Mouse (Mus musculus) kidney, adult 2 months (tissue): ENCODE data around the gene Vipas39.

Experiments
- CTCF ChIP-seq: fragments of 200-500 bp; conservative IDR thresholded peaks from 2 replicates; pipeline ENCODE4 v1.5.1; 2011; ENCODE audit warnings: low read depth, mild to moderate bottlenecking, control low read depth, low read length, moderate library complexity, mixed read lengths; ENCODE audit not compliant: insufficient read depth, insufficient read length
- POLR2A ChIP-seq: fragments of 200-500 bp; IDR thresholded peaks from one replicate; pipeline ENCODE4 v1.6.1; 2011; ENCODE audit warnings: low read depth, low read length, control low read depth

GRCm38 (mm10) chr12:87283706-87284105 is 17.6 kb upstream of the Vipas39 start:
- TF ChIP-seq CTCF (no peak), POLR2A (no peak)
